Mouse (Mus musculus) brain, embryonic 14.5 days (tissue): ENCODE data around the gene Hsd17b12.

Experiments used
- CTCF ChIP-seq: fragments of 200-500 bp; IDR thresholded peaks from 2 replicates; pipeline ENCODE4 v1.5.1; 2012; ENCODE audit warnings: inconsistent platforms, mild to moderate bottlenecking, moderate library complexity, borderline replicate concordance; ENCODE audit not compliant: insufficient read depth, insufficient read length; ENCODE audit errors: extremely low read depth
- POLR2A ChIP-seq: fragments of 200-500 bp; IDR thresholded peaks from 2 replicates; pipeline ENCODE4 v1.6.1; 2012; ENCODE audit warnings: mild to moderate bottlenecking, inconsistent platforms, borderline replicate concordance; ENCODE audit not compliant: poor library complexity, insufficient read depth, insufficient read length, severe bottlenecking; ENCODE audit errors: extremely low read depth

DNA sequence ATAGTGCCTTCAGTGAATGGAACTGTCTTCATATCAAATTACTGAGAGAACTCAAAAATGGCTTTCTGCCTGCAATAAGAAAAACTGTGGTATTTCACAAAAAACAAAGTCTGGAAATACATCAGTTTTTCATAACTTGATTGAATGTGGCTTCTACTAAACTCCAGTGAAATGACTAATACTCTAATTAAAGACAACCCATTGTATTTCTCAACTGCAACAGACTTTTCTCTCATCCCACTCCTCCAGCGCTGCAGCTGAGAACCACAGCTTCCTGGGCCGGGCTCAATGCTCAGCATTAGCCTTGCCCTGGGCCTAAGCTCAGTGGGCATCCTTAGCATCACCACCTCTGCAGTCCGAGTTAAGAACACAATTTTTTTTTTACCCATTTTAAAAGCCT is 20.9 kb downstream of the Hsd17b12 start:
- TF ChIP-seq CTCF (no peak), POLR2A (no peak)
